Mouse (Mus musculus) WW6 (cell line): ENCODE data around the gene Pdss2.

Source experiments
- DNase-seq: peaks from one replicate; pipeline ENCODE4 v3.0.0-alpha.2; 2013; ENCODE audit warnings: low read depth, low spot score

Pdss2 gene

GRCm38 (mm10) chr10:43435757-43436156 is 214.5 kb downstream of the Pdss2 start:
- DNase-seq, result no peak

- peak; percentile 61 for DNase-seq
Observed at GRCm38 (mm10) chr10:43439492-43439941, 218.2 kb downstream of the Pdss2 start.

GRCm38 (mm10) chr10:43440050-43440449 is 218.8 kb downstream of the Pdss2 start:
- DNase-seq, result no peak

- no peak for DNase-seq
Observed at GRCm38 (mm10) chr10:43440981-43441740, 219.9 kb downstream of the Pdss2 start.

- DNase-seq, result no peak
Observed at GRCm38 (mm10) chr10:43448656-43449055, 227.4 kb downstream of the Pdss2 start.

GRCm38 (mm10) chr10:43451848-43452662 is 230.8 kb downstream of the Pdss2 start:
- peak; percentile 43 for DNase-seq

- DNase-seq, result no peak
Observed at GRCm38 (mm10) chr10:43452663-43452996, 231.3 kb downstream of the Pdss2 start.

- no peak for DNase-seq
Observed at GRCm38 (mm10) chr10:43454219-43454618, 232.9 kb downstream of the Pdss2 start.

GRCm38 (mm10) chr10:43454671-43455070 is 233.4 kb downstream of the Pdss2 start:
- DNase-seq, result no peak

- DNase-seq, result no peak
Observed at GRCm38 (mm10) chr10:43462821-43463220, 241.5 kb downstream of the Pdss2 start.

- no peak for DNase-seq
Observed at GRCm38 (mm10) chr10:43463227-43463626, 241.9 kb downstream of the Pdss2 start.

GRCm38 (mm10) chr10:43466223-43466622 is 244.9 kb downstream of the Pdss2 start:
- DNase-seq, result no peak

GRCm38 (mm10) chr10:43467659-43468058 is 246.4 kb downstream of the Pdss2 start:
- no peak for DNase-seq

- no peak for DNase-seq
Observed at GRCm38 (mm10) chr10:43468293-43468692, 247.0 kb downstream of the Pdss2 start.

- no peak for DNase-seq
Observed at GRCm38 (mm10) chr10:43475376-43475775, 254.1 kb downstream of the Pdss2 start.

- peak; percentile 53 for DNase-seq
Observed at GRCm38 (mm10) chr10:43477459-43477858, 256.2 kb downstream of the Pdss2 start.

GRCm38 (mm10) chr10:43477865-43478681 is 256.8 kb downstream of the Pdss2 start:
- DNase-seq, result no peak

GRCm38 (mm10) chr10:43478751-43479435 is 257.6 kb downstream of the Pdss2 start, which contains the start of gene Bend3:
TSS of gene Bend3 (plus strand) at chr10:43478831.
- no peak for DNase-seq

- no peak for DNase-seq
Observed at GRCm38 (mm10) chr10:43479436-43480157, 258.3 kb downstream of the Pdss2 start.

GRCm38 (mm10) chr10:43480227-43480849 is 259.1 kb downstream of the Pdss2 start:
- no peak for DNase-seq
